Mouse (Mus musculus) heart, adult 10 weeks (tissue): ENCODE data around the gene Cd2ap. TPM values are rescaled to one million over a fixed set of nuclear protein-coding genes. Genes with fewer than 3 reads are reported as not detected.

Experiments used
- polyA plus RNA-seq: library from polyadenylated mRNA; stranded (reverse); fragments of 350-450 nt; fragmentation: Illumina TruSeq; extraction: RNeasy Lipid Tissue Mini Kit (QIAGEN cat#74804); gene quantifications from one replicate; pipeline ENCODE4 v1.2.3, GENCODE M21; 2014; ENCODE audit warnings: low read depth, low replicate concordance

The Cd2ap gene
- 15.8 TPM for polyA plus RNA-seq

DNA sequence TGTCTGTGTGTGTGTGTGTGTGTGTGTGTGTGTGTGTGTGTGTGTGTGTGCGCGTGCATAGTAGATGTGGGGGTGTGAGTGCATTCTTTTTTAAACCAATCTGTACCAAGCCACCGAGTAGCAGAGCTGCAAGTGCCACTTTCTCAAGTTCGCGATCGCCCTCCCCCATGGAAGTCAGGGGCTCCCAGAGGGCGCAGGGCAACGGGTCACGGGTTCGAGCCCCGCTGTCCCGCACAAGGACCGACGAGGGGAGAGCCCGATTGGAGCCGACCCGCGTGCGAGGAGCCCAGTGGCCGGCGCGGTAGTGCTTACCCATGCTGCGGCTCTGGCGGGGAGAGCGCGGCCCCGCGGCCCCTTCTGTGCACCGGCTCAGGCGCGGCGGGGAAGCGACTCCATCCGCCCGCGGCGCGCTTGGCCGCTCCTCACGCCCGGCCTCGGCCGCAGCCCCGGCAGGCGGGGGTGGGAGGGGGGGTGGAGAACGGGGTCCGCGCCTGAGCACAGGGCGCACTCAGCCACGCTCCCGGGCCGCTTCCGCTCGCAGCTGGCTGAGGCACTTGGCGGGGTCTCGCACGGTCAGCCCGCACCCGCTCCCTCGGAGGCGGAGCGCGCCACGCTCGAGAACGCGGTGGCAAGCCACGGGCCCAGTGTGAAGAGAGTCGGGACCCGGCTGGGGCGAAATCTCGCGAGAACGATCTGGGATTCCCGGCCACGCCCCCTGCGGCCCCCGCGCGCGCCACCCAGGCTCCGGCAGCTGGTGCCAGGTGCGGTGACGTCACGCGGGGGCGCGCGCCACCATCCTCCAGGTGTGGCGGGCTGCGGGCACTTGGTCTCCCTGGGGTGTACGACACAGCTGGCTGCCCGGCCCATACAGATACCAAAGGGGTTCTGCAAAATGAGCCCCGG, at the start of gene Cd2ap:
Gene Cd2ap (minus strand): TSS at position 665 of the 903 bp plus-strand sequence.

Other genes starting within 250 kb of the Cd2ap start
- gene Adgrf4, start 184.4 kb downstream of the Cd2ap start, polyA plus RNA-seq: 0.47 TPM
- 0.13 TPM for gene Adgrf2, start 134.5 kb downstream of the Cd2ap start, polyA plus RNA-seq
- gene Tnfrsf21, start 139.9 kb upstream of the Cd2ap start, polyA plus RNA-seq: 8.0 TPM